Mouse (Mus musculus): ENCODE measurements around the gene Gm28845. TPM values are rescaled to one million over a fixed set of nuclear protein-coding genes. Genes with fewer than 3 reads are reported as not detected.
"Not testable (repeated sequence)": the region's sequence is repeated elsewhere in the genome, so short reads cannot be mapped to it uniquely, and the experiment has no call there.

Gene Gm28845
- polyA plus RNA-seq, 1 experiment, result not detected

GRCm38 (mm10) chr1:65109756-65110435 is 9.5 kb downstream of the Gm28845 start:
- no peak for DNase-seq (ENCODE audit: low read depth, low spot score)
- WGBS, result 83% methylated on average over 25 of the region's 25 CpGs

- DNase-seq (ENCODE audit: low read depth, low spot score), result no peak
- WGBS, result 88% methylated on average over 8 of the region's 8 CpGs
Observed at GRCm38 (mm10) chr1:65109196-65109595, 10.2 kb downstream of the Gm28845 start.

- 84% methylated on average over 10 of the region's 10 CpGs for WGBS
- DNase-seq (ENCODE audit: low read depth, low spot score), result no peak
Observed at GRCm38 (mm10) chr1:65107654-65108279, 11.6 kb downstream of the Gm28845 start.

- DNase-seq (ENCODE audit: low read depth, low spot score), result no peak
- 89% methylated on average over 11 of the region's 11 CpGs for WGBS
Observed at GRCm38 (mm10) chr1:65103273-65103672, 16.1 kb downstream of the Gm28845 start, which contains the start of gene Cryga. TSS of gene Cryga (minus strand) at chr1:65103373.

GRCm38 (mm10) chr1:65096953-65097352 is 22.4 kb downstream of the Gm28845 start:
- WGBS, result 63% methylated on average over 3 of the region's 3 CpGs

GRCm38 (mm10) chr1:65091566-65091965 is 27.8 kb downstream of the Gm28845 start:
- DNase-seq (ENCODE audit: low read depth, low spot score), result no peak
- 90% methylated on average over 3 of the region's 3 CpGs for WGBS

More at GRCm38 (mm10) chr1:65096953-65097352, 22.4 kb downstream of the Gm28845 start:
- no peak for DNase-seq (ENCODE audit: low read depth, low spot score)

DNA sequence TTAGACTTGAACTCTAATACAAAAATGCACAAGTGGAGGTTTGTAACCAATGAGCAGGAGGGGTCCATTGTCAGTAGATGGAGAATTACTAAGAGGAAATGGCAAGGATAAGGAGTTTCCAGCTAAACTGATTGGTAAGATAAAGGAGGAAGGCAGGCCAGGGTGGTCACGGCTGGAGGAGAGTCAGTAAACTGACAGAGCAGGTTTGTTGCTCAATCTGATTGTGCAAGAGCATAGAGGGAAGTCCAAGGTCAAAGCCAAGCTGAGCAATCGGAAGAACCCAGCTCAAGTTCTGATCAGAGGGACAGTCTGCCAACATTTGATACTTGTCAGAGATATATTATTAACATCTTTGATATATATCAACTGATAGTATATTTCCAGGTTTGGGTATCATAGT is 29.0 kb downstream of the Gm28845 start:
- DNase-seq (ENCODE audit: low read depth, low spot score), result no peak
- WGBS, result 15% methylated on average over 2 of the region's 2 CpGs

DNA sequence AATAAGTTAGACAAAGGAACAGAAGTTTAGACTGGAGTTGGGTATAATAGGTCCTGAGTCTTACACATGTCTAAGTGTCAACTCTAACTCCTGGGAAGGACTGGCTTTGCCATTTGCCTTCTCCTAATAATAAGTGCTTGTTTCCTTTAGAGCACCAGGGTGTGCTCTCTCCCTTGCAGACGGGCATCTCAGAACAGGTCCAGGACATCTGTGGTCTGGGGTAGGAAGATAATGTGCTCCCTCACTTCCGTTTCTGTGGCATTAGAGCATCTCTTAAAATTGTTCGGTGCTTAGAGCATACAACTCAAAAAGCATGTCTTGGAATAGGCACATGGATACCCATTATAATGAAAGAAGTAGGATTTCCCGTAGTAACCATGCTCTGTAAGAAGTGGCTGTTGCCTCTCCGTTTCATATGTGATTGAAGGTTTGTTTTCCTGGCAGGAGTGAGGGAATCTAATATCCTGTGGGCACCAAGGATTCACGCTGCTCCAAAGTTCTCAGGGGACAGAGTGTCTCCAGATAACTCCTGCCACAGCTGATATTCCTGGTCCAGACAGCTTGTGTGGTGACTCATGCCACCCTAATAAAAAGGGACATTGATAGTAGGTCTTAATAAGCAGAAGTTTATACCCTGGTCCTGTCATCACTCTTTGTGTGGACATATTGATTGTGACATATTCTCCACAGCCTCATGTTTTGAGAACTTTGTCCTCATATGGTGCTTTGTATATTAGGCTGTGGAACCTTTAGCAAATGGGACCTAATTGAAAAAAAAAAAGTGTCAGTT is 30.6 kb downstream of the Gm28845 start:
- no peak for DNase-seq (ENCODE audit: low read depth, low spot score)
- 84% methylated on average over 6 of the region's 6 CpGs for WGBS

GRCm38 (mm10) chr1:65082188-65082587 is 37.2 kb downstream of the Gm28845 start, which contains the start of gene Crygb:
TSS of gene Crygb (minus strand) at chr1:65082288.
- DNase-seq (ENCODE audit: low read depth, low spot score), result no peak
- WGBS, result 49% methylated on average over 7 of the region's 7 CpGs

GRCm38 (mm10) chr1:65075607-65076006 is 43.8 kb downstream of the Gm28845 start:
- WGBS, result 12% methylated on average over 5 of the region's 5 CpGs
- no peak for DNase-seq (ENCODE audit: low read depth, low spot score)

DNA sequence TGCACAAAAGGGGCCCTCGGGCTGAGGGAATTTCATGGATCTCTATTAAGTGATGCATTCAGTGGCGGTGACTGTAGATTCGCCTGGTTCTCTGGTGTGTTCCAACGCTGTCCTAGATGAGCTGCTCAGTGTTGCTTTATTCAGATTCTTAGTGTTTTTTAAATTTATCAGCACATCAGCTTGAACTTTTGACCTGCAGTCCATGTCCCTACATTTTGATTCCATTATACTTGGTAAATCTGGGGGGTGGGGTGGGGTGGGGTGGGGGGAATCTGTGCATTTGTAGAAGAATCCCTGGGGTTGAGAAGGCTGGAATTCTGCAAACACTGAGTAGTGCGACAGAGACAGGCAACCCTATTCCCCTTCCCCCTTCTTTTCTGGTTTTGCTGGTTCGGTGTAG is 45.8 kb downstream of the Gm28845 start, which contains the start of gene Crygc:
Crygc (minus strand) TSS at position 101 of the 400 bp plus-strand sequence.
- DNase-seq (ENCODE audit: low read depth, low spot score), result no peak
- WGBS, result 67% methylated on average over 6 of the region's 6 CpGs

GRCm38 (mm10) chr1:65067842-65068241 is 51.5 kb downstream of the Gm28845 start:
- DNase-seq (ENCODE audit: low read depth, low spot score), result no peak

- 86% methylated on average over 15 of the region's 15 CpGs for WGBS
Observed at GRCm38 (mm10) chr1:65064201-65064600, 55.2 kb downstream of the Gm28845 start.

DNA sequence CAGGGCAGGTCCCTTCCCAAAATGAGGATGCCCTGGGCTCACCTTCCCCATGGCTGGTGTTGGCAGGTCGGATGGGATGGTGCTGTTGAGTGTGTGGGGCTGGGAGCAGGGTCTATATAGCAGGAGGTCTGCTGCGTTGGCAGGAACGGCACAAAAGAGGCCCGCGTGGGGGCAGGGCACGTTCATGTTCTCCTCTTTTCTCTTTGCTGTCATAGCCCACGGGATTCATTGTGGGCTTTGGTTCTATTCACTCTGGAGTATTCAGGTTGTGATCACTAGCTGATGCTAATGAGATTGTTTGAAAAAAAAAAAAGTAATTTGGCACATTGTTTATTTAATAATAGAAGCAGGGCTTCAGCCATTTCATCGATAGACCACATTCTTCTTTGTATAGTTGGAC is 56.0 kb downstream of the Gm28845 start, which contains the start of gene Crygd:
Crygd (minus strand) TSS at position 101 of the 400 bp plus-strand sequence.
- no peak for DNase-seq (ENCODE audit: low read depth, low spot score)
- 88% methylated on average over 8 of the region's 8 CpGs for WGBS

More at GRCm38 (mm10) chr1:65064201-65064600, 55.2 kb downstream of the Gm28845 start:
- no peak for DNase-seq (ENCODE audit: low read depth, low spot score)

- WGBS, result 46% methylated on average over 2 of the region's 2 CpGs
- DNase-seq (ENCODE audit: low read depth, low spot score), result no peak
Observed at GRCm38 (mm10) chr1:65052140-65052539, 67.2 kb downstream of the Gm28845 start.

GRCm38 (mm10) chr1:65051696-65052095 is 67.7 kb downstream of the Gm28845 start:
- 68% methylated on average over 7 of the region's 7 CpGs for WGBS
- DNase-seq (ENCODE audit: low read depth, low spot score), result no peak

GRCm38 (mm10) chr1:65050952-65051351 is 68.4 kb downstream of the Gm28845 start, which contains the start of gene Cryge:
TSS of gene Cryge (minus strand) at chr1:65051149.
- DNase-seq (ENCODE audit: low read depth, low spot score), result not testable (repeated sequence)
- 78% methylated on average over 10 of the region's 12 CpGs for WGBS
